Mouse (Mus musculus) urinary bladder, postnatal 14 days (tissue): Measurements from ENCODE around the gene Phyhipl.

Experiments
- DNase-seq: peaks from one replicate; pipeline ENCODE4 v3.0.0; 2021; ENCODE audit warnings: low spot score

The Phyhipl gene

DNA sequence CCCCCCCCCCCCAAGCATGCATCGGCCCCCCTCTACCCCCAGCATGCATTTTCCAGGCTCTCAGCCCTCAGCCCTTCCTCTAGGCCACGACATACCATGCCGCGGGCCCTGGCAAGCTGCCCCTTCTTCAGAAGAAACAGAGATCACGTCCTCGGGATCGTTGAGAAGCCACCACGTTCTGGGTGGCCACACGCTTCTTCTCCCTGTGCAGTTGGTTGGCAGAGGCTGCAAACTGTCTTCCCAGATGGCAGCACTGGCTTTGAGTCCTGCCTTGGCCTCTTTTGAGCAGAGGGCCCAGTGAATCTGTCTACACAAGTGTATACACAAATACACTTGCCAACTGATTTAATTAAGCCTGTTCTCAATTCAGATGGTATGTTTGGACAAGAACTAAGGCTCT lies 123.5 kb downstream of the Phyhipl start:
- DNase-seq, result no peak

- DNase-seq, result no peak
Measured at GRCm38 (mm10) chr10:70530185-70530823, 125.5 kb downstream of the Phyhipl start.

DNA sequence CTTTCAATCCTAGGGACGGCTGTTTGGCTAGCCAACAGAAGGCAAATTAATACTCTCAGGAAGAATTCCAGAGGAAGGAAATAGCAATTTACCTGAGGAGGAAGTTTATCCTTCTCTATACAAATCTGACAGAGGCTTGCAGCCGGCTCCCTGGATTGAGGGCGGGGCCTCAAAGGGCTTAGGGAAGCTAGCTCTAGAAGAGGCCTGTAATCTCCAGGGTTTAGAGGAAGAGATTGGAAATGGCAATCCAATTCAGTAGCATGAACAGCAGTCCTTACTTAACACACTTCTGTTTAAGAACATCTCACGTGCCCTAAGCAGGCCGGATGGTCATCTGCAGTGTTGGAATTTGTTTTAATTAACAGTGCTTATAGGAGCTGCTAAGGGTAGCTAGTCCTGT lies 134.4 kb downstream of the Phyhipl start:
- DNase-seq, result no peak

GRCm38 (mm10) chr10:70520143-70521131 lies 135.3 kb downstream of the Phyhipl start:
- DNase-seq, result peak; percentile 42

- DNase-seq, result no peak
Measured at GRCm38 (mm10) chr10:70519640-70520099, 136.1 kb downstream of the Phyhipl start.

GRCm38 (mm10) chr10:70516661-70517060 lies 139.1 kb downstream of the Phyhipl start:
- no peak for DNase-seq

GRCm38 (mm10) chr10:70514848-70515247 lies 140.9 kb downstream of the Phyhipl start:
- no peak for DNase-seq

DNA sequence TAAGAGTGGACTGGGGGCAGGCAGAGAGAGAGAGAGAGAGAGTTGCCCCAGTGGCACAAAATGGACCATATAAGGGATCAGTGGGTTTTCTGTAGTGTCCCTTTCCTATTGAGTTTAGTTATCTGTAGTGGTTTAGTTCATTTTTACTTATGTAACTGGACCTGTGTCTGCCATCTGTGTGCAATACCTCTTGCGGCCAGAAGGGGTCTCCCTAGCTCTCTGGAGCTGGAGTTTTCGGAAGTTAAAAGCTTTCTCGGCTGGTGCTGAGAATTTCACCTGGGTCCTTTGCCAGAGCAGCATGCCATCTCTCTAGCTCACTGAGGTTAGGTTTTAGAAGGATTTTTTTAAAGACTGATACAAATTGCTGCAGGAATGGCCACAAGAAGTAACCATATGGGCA lies 147.9 kb downstream of the Phyhipl start:
- no peak for DNase-seq
